Mouse (Mus musculus): ENCODE data around the gene Ccdc162.
"Not testable (repeated sequence)": the region's sequence is repeated elsewhere in the genome, so short reads cannot be mapped to it uniquely, and the experiment has no call there.

Ccdc162 gene

DNA sequence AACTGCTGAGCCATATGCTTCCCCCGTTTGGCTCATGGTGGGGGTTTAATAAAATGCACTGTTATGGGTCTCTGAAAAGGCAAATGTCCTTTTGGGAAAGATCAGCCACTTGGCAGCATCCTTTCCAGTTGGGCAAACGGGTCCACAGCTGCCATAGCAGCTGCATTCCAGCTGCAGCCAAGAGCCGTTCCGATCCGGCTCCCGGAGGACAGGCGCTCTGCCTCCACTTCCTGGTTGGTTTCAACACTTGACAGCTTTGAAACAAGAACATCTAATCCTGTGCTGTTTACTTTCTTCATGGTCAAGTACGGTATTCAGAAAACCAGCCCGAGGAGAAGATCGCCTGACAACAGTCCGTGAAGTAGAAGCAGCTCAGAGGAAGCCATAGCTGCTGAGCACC is 19.4 kb downstream of the Ccdc162 start:
- DNase-seq (ENCODE audit: low spot score): no peak

DNA sequence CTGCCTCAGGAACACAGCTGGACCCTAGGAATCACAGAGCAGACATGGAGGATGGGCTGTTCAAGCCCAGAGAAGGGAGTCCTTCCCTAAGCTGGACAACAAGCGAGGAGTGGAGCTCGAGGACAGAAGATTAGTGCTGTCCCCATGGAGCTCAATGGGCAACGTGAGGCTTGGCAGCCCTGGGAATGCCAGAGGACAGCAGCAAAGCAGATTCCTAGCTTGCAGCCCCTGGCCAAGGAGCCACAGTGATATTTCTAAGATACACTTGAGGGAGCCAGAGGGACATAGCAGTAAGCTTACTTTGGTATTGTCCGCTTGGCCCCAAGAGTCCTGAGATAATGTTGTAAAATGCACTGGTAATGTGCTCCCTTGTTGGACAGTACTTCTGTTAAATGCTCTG is 25.5 kb downstream of the Ccdc162 start:
- DNase-seq (ENCODE audit: low spot score): no peak

GRCm38 (mm10) chr10:41689941-41690887 is 26.2 kb downstream of the Ccdc162 start:
- DNase-seq (ENCODE audit: low spot score): peak; percentile 68

DNA sequence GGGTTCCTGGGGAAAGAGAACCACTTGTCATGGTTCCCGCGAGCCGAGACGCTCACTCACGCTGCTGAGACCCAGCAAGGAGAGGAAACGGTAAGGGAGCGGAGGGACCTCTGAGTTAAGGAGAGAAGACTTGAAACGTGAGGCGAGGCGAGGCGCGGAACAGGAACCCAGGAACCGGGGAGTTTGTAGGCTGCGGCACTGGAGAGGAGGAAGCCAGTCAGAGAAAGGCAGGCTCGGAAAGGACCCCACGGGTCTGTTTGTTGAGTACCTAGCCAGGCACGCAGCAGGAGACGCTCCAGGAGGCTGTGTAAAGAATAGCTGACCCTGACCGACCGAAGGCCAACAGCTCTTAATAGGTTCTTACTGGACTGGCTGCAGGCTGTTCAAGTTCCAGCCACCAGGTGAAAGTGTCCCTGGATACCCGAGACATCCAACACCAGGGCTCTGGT is 31.9 kb downstream of the Ccdc162 start:
- DNase-seq (ENCODE audit: low spot score): peak; percentile 38

DNA sequence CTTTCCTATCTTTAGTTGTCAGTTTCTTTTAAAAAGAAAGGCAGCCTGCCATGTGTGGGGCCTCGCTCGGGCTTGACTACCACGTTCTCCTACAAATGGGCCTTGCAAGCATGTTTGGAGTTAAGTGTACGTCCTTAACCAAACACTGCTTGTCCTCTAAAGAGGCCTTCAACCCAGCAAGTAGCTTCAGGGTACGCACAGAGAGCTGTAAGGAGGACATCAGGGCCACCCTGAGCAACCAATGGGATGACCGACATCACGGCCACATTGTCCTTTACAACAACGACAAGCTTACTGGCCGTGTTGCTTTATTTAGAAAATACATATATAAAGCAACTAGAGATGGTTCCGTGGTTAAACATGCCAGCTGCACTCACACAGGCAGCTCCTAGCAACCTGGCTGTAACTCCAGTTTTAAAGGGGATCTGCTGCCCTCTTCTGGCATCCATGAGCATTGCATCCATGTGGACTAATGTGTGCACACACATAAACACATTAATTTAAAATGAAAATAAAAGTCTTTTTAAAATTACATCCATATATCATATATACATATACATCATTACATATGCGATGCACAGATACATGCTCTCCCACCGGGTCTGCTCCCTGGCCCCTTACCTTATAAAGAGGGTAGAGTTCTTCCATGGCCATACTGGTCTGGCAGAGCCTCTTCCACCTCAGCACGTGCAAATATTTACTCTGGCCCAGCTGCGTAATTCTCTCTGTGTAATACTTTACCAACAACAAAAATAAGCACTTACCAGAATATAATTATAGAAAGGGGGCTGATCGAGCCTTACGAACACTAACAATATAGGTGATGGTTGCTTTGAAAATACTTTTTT is 33.7 kb downstream of the Ccdc162 start:
- DNase-seq (ENCODE audit: low spot score): peak; percentile 86

GRCm38 (mm10) chr10:41678746-41679360 is 37.6 kb downstream of the Ccdc162 start:
- DNase-seq (ENCODE audit: low spot score): peak; percentile 59

DNA sequence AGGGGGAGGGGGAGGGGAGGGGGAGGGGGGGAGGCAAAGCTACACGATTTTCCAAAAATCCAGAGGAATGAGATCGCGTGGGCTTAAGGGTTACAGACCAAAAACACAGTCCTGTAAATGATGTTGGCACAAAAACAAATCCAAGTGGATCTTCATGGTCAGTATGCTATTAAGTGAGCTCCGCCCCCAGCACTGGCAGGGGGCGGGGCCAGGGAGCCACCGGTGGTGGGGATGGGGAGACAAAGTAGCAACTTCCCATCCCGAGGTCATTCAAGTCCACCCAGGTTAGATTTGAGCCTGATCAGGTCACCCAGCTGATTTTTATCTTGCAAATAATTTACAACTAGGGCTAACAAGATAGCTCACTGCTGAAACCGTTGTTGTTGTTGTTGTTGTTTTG is 39.0 kb downstream of the Ccdc162 start:
- no peak for DNase-seq (ENCODE audit: low spot score)

DNA sequence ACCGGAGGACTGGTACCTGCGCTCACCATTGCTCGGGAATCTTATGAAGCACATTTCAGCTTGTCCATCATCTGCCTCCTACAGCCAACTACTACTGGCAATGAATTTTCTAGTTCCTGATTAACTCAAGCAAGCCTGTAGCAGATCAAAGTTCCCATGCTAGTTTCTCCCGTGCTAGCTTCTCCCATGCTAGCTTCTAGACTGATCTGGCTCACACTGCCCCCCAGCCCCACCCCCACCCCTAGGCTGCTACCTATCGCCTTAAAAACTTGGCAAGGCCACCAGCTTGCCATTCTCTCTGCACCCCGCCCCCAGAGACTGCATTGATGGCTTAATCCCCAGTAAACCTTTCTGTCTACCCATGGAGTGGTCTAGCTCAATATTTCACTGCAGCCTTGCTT is 39.8 kb downstream of the Ccdc162 start:
- DNase-seq (ENCODE audit: low spot score): no peak

GRCm38 (mm10) chr10:41675842-41676571 is 40.4 kb downstream of the Ccdc162 start:
- DNase-seq (ENCODE audit: low spot score): no peak

DNA sequence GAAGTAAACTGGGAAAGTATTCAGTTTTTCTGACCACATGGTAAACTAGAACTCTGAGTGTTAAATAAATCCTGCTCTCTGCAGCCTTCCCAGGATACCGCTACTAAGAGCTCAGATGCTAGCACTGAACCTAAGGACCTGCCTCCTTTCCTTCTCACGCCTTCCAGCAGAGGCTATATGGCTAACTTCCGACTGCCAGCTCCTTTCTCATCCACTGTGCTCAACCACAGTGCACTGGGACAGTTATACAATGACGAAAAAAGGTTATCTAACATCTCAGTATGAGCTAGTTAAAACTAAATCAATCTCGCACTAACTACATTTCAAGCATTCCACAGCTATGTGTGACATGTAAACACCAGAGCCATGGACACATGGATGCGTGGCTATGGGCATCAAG is 41.2 kb downstream of the Ccdc162 start:
- no peak for DNase-seq (ENCODE audit: low spot score)

- no peak for DNase-seq (ENCODE audit: low spot score)
These were observed 42.1 kb downstream of the Ccdc162 start for GRCm38 (mm10) chr10:41674362-41674761.

DNA sequence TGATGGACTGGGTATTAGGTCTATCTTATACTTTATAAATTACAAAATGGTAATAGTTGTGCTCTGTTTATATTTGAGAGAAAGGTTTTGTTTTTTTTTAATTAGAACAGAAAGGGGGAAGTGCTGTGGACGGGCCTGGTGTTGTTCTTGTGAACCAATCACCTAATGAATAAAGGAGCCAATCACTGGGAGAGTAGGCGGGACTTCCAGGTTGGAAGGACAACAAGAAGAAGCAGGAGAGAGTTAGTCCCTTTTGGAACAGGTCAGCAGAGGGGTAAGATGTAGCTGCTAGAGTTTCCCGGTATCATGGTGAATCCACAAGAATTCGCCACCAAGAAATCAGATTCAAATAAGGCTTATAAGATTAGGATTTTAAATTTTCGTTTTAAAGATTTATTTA is 46.2 kb downstream of the Ccdc162 start:
- DNase-seq (ENCODE audit: low spot score): no peak

GRCm38 (mm10) chr10:41665498-41665897 is 50.9 kb downstream of the Ccdc162 start:
- DNase-seq (ENCODE audit: low spot score): no peak

GRCm38 (mm10) chr10:41659671-41660070 is 56.8 kb downstream of the Ccdc162 start:
- DNase-seq (ENCODE audit: low spot score): not testable (repeated sequence)

DNA sequence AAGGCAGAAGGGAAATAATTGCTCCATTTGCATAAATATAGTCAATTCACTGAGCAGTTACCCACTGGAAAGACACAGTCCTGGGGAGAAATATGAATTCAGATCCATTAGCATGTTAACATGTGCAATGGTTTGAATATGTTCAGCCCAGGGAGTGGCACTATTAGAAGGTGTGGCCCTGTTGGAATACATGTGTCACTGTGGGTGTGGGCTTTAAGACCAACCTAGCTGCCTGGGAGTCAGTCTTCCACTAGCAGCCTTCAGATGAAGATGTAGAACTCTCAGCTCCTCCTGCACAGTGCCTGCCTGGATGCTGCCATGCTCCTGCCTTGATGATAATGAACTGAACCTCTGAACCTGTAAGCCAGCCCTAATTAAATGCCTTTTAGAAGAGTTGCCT is 60.8 kb downstream of the Ccdc162 start:
- DNase-seq (ENCODE audit: low spot score): not testable (repeated sequence)

- DNase-seq (ENCODE audit: low spot score): no peak
These were observed 63.4 kb downstream of the Ccdc162 start for GRCm38 (mm10) chr10:41652988-41653387.

- DNase-seq (ENCODE audit: low spot score): peak; percentile 58
These were observed 64.2 kb downstream of the Ccdc162 start for GRCm38 (mm10) chr10:41652094-41652775.

DNA sequence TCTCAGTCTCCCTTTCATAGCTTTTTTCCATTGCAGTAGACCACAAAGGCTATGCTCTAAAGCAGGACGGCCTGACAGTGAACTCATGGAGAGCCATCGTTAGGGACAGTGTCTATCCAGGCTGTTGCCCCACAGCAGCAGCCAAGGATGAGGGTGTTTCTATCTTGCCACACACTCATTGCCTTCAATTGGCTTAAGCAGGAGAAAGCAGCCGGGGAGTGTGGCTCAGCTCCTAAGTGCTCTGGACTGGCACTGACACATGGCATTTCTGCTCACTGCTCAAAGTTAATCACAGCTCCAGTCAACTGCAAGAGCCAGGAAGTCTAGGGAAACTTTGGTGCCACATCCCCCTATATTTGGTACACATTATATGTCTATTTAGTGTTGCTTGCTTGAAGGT is 64.9 kb downstream of the Ccdc162 start:
- DNase-seq (ENCODE audit: low spot score): no peak

DNA sequence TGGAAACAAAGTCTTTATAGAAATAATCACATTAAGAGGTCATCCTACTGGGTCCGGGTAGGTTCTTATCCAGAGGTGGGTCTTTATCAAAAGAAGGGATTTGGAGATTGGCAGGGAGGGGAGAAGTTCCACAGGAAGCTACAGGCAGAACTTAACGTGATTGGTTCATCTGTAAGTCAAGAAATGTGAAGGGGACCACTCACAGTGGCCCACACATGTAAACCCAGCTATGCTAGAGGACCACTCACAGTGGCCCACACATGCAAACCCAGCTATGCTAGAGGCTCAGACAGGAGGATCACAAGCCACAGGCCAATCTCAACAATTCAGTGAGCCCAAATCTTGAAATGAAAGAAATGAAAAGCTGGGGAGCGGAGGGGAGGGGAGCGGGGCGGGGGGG is 67.2 kb downstream of the Ccdc162 start:
- no peak for DNase-seq (ENCODE audit: low spot score)

DNA sequence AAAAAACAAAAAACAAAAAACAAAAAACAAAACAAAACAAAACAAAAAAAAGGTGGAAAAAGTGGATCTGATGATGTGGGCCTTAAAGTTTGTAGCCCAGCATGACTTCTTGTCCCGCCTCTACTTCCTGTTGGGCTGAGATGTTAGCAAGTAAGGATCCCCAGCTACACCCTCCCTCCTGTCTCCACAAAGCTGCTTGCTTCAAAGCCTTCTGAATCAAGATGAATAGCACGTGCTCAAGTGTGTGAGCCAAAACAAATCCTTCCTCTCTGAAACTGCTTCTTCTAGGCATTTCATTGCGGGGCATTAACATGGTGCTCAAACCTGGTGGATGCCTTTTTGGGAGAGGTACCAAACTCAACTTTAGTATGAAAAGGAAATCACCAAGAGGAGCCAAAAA is 77.7 kb downstream of the Ccdc162 start:
- no peak for DNase-seq (ENCODE audit: low spot score)

Data from lung, postnatal 25 days (tissue).